Mouse (Mus musculus): ENCODE measurements around the gene Shisal2b.
"Not testable (repeated sequence)": the region's sequence is repeated elsewhere in the genome, so short reads cannot be mapped to it uniquely, and the experiment has no call there.

Gene Shisal2b

DNA sequence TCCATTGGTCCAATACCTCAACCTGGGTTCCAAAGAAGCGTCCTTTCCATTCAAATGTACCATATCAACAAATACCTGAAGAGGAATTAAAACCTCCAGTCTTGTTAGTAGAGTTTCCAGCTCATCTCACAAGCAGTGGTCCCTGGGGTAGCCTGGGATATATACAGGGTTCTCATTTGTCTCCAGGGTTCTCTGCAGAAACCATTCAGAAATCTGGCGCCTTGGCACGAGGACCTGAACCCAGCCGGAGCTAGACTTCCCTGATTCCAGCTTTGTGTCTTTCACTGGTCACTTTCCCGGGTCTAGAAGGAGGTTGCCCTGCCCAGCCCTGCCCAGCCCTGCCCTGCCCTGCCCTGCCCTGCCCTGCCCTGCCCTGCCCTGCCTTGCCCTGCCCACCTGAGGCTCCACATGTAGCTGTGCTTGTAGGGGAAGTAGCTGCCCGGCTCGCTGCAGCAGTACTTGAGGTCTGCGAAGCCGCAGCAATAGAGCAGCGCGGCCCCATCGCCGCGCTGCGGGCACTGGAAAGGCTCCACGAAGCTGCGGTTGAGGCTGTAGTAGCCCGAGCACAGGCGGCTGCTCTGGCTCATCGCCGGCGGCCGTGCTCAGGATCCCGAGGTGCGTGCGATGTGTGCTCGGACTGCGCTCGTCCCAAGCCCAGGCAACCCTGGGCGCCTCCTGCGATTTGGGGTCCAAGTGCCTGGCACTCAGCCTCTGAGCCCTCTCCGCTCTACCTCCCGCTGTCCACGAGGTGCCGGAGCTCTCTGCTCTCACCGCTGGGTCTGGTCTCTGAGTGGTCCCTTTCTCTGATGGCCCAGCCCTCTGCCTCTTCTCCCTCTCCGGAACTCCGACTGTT is at the start of gene Shisal2b:
Shisal2b (minus strand) TSS at position 767 of the 853 bp plus-strand sequence.
- DNase-seq (ENCODE audit: inconsistent age in 2 of 2, low spot score in 1 of 2), result peak; percentile 19 to 54

DNA sequence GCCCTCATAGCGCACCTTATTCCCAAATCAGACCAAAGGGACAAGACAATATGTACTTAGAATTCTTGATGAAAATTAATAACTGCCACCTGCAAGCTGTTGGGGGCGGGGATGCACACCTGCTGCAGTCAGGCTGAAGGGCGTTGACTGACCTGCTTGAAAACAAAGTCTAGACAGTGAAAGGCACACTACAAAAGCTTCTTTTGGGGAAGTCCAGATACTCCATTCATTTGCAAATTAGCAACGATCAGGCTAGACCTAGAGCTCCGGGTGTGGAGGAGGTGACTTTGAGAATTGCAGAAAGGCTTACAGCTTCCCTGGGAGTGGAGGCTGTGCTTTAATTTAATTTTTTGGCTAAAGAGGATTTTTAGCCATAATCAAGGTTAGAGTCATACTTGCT is 47.9 kb upstream of the Shisal2b start:
- DNase-seq (ENCODE audit: inconsistent age in 2 of 2, low spot score in 1 of 2), result not testable (repeated sequence)

DNA sequence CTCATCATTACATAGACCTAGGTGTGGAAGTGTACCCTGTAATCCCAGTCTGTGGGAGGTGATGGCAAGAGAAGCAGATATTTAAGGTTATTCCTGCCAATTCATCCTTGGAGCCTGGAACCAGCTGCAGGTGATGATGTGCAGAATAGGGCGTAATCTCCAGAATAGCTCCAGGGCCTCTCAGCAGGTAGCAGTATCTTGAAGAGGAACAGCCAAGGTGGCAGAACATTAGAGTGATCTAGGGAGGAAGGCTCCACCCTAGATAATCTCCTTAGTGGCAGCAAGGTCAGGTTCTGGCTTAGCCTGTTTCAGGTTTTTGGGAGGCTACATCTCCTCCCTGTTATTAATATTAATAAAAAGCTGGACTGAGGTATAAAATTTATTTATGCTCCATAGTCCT is 47.3 kb upstream of the Shisal2b start:
- not testable (repeated sequence) for DNase-seq (ENCODE audit: inconsistent age in 2 of 2, low spot score in 1 of 2)

DNA sequence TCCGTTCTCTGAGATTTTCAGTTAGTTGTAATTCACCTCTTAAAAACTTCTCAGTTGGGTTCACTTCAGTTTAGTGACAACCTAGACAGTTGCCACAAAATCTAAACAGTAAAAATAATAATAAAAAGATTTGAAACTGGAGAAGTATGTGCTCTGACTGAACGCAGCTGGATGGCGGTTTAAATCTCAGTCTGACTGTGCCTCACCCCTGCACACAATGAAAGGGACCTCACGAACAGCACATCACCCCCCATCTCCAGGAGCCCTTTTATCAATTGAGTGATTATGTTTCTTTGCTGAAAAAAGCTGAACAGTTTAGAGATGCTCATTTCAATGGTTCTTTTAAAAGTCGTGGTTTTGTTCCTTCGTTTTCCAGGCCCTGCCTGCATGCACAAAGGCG is 45.0 kb upstream of the Shisal2b start:
- no peak for DNase-seq (ENCODE audit: inconsistent age in 2 of 2, low spot score in 1 of 2)

DNA sequence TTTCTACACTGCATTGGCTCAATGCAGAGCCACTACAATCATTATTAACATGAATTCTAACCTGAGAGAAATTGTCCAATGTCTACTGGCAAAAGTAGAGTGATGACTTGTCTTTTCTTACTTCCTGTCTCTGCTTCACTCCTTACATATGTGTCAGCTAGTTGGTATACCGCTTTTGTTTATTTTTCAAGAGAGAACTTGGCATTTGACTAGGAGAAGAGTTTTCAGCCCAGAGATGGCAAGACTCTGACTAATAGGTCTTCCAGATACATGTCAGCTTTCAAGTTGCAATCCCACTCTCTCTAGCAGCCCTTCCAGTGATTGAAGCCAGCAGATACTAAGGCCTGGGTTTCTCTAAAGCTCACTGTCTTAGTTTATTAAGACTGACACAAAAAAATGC is 31.1 kb upstream of the Shisal2b start:
- no peak for DNase-seq (ENCODE audit: inconsistent age in 2 of 2, low spot score in 1 of 2)

DNA sequence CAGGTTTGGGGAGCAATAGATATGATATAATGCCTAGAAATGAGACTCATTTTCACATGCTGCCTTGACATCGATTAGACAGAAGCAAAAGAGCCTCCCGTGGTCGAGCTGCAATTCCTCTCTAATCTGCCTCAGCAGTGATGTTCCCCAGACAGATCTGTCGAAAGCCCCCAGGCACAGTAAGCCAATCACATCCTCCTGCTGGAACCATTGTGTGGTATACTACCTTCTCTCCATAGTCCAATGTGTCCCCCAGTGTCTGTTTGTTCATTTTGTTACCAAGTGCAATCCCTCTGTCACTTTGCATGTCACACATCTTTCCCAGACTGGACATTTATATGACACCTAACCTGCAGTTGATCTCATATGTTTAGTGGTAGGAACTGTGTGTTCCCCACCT is 28.6 kb upstream of the Shisal2b start:
- DNase-seq (ENCODE audit: inconsistent age in 2 of 2, low spot score in 1 of 2), result no peak

DNA sequence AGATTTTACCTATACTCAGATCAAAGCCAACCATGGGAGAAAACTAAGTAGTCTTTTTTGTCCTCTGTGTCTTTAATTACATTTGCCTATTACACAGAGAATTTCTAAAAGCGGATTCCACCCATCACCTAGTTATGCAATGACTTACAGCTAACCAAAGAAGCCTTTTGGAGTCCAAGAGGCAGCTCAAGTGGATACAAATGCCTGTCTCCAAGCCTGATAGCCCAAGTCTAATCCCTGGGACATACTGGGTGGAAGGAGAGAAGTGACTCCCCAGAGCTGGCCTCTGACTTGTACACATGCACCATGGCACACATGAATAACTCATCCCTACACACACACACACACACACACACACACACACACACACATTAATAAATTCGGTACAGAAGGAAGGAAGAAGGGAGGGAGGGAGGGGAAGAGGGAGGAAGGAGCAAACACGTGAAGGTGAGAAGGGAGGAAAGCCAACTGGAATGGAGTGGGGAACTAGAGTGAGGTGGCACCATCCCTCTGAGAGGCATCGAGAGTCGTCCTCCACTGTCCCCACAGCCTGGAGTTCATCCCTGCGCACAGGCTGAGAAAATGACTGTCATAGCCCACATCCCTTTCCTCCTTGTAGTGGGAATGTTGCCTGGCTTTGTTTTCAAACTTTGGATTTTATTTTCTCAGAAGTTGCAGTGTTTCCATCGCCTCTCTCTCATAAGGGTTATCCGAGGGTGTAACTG is 22.8 kb upstream of the Shisal2b start:
- peak in 1 of 2 experiments; percentile 25 for DNase-seq (ENCODE audit: inconsistent age in 2 of 2, low spot score in 1 of 2)

DNA sequence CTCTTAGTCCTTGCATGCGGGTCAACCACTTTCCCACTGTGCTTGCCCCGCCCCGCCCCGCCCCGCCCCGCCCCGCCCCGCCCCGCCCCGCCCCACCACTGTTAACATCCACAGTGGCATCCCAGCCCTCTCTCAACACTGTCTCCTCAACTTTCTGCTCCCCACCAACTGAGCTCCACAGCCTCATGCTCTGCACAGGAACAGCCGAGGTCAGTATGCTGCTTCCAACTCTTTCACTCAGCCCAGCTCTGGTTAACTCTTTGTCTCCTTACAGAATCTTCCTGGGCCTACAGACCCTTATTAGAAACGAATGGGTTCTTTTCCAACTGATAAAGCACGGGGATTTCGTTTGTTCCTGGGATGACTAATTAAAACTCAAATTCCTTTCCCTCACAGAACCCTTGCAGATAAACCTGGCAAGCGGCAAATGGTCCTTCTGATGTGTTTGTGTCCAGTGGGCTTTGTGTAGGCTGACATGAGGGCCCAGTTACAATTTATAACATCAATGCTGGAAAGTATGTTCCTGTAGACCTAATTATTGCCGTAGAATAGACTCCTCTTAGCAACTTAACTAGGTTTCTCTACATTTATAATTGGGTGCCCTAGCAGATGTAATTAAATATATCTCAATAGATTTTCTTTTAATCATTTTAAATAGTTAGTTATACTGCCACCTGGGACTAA is 20.0 kb upstream of the Shisal2b start:
- no peak for DNase-seq (ENCODE audit: inconsistent age in 2 of 2, low spot score in 1 of 2)

DNA sequence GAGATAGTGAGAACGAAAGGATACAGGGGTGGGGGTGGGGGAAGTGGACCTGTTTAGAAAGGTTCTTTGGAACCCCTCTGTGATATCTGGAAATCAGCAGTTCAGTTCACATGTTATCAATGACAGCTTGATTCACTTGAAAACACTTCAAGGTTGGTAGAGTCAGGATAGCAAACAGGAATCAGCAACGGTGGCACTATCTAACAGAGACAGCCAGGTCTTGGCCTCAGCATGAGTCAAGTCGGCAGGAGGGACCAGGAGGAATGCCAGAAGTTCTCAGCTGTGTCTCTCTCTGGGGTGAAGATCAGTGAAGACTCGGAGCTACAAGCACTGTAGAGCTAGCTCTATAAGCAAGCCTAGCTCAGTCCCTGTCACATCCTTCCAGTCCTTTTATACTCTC is 14.8 kb upstream of the Shisal2b start:
- DNase-seq (ENCODE audit: inconsistent age in 2 of 2, low spot score in 1 of 2), result no peak

DNA sequence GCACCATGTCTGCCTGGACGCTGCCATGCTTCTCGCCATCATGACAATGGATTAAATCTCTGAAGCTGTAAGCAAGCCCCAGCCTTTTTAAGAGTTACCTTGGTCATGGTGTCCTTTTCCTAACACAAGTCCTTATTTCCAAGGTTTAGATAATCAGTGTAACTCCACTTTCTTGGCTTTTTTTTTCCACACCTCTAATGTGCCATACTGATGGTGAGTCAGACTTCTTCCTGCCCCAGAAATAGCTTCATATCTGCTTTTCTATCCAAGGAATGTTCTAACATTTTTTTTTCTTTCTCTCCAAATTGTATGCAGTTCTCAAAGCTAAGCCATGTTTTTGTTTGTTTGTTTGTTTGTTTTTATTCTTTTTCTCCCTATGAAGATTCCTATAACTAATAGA is 6.2 kb upstream of the Shisal2b start:
- DNase-seq (ENCODE audit: inconsistent age in 2 of 2, low spot score in 1 of 2), result no peak

DNA sequence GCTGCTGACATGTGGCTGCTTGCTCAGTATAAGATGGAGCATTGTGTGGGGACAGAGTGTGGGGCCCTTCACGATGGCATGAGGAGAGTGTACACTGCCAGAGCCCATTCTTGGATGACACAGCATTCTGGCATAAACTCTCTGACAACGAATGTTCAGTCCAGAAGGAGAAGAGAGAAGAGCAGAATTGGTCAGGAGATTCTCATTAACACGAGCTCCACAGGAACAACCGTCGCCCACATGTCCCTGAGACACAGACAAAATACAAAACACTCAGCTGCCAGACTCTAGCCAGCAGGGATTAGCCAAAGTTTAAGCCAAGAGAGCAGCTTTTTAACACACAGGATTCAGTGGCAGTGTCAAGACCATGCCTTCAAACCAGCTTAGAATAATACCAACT is 3.0 kb upstream of the Shisal2b start:
- DNase-seq (ENCODE audit: inconsistent age in 2 of 2, low spot score in 1 of 2), result no peak

DNA sequence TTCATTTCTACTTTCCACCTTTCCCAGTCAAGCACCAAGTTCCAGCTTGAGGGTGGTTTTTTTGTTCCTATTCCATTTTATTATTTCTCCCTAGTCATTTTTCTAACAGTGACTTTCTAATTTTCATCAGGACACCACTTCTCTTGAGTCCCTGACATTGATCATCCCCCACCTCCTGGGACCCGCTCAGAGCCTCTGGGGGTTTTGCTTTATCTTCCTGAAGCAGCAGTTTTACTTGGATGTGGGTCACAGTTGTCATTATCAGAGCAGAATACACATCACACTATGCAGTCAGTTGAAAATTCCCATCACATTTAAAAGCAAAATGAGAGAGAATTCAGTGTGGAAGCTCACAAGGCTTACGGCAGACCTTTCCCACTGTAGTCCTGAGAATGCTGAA is 10.0 kb downstream of the Shisal2b start:
- no peak for DNase-seq (ENCODE audit: inconsistent age in 2 of 2, low spot score in 1 of 2)

DNA sequence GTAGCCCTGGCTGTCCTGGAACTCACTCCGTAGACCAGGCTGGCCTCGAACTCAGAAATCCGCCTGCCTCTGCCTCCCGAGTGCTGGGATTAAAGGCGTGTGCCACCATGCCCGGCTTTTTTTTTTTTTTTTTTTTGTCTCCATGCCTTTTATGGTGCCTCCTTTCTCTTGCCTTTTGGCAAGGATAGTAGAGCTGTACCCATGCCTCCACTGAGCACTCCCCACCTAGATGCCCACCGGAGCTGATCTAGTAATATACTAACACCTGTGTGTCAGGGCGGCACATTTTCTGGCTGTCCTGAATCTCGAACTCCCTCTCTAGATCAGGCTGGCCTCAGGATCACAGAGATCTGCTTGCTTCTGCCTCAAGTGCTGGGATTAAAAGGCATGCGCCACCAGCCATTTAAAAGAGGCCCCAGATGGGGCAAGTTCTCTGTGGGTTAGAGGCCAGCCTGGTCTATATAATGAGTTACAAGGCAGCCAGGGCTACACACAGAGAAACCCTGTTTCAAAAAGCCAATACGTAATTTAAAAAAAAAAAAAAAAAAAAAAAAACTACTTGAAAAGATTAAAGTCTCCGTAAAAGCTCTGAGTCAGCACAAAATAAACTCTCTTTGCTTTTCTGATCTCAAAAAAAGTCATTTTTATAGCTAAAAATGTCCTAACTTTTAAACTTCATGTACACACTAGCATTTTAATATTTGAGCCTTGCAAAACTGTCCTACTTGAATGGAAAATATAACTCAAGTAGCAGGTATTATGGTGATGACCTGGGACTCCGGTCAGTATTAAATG is 20.2 kb downstream of the Shisal2b start:
- no peak for DNase-seq (ENCODE audit: inconsistent age in 2 of 2, low spot score in 1 of 2)

DNA sequence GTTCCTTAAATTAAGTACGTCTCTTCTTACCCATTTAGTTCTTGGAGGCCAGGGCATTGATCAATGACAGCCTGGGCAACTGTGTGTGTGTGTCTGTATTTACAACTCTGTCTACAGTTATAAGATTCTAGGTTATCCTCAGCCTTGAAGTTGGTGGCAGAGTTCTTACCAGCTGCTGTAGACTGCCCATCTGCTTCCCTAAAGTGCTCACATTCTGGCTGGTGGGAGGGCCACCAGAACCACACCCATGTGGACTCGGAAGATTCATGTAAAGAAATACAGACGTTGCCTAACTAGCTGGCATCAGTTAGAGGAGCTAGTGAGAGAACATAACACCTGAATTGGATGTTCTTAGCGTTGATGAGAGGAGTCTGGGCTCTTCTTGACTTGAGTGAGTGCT is 21.8 kb downstream of the Shisal2b start:
- DNase-seq (ENCODE audit: inconsistent age in 2 of 2, low spot score in 1 of 2), result no peak

DNA sequence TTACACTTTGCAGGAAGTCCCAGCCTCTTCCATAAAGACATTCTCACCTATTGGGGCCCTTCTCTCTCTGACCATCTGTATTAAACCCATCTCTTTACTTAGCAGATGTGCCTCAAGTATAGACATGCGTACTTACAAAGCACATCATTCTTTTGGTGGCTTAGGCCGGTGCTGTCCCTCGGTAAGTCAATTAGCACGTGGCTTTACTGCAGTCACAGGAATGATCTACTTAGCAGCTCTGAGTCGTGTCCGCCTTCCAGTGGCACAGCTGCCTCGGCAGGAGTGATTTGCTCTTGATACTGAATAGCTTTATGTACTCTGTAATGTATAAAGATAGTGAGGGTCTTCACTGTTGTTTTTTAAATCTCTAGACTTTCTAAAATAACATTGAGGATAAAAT is 26.1 kb downstream of the Shisal2b start:
- DNase-seq (ENCODE audit: inconsistent age in 2 of 2, low spot score in 1 of 2), result no peak

DNA sequence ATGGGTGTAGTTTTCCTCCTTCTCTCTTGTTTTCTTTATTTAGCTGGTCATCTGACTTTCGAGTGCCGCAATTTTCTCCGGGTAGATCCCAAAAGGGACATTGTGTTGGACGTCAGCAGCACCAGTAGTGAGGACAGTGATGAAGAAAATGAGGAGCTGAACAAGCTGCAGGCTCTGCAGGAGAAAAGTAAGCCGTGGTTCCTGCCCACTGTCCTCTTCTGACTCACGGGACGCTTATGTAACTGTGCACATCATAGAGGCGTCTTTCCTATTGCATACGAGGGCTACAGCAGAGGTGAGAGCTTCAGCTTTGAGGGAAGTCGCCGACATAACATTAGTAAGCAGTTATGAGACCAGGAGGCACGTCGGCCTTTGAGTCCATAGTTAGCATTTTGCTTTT is 30.9 kb downstream of the Shisal2b start:
- no peak for DNase-seq (ENCODE audit: inconsistent age in 2 of 2, low spot score in 1 of 2)

DNA sequence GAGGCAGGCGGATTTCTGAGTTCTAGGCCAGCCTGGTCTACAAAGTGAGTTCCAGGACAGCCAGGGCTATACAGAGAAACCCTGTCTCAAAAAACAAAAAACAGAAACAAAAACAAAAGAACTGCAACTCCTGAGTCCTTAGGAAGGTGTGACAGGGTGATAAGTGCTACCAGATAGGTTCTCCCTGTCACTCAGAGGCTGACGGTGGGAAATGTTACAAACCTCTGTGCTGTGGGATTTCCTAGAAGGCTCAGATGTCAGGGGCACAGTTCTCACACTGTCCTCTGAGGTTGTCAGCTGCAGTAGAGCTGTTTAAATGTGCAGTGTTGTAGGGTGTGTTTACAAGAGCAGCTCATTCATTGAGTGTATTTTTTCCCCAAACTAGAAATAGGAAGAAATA is 38.2 kb downstream of the Shisal2b start:
- no peak for DNase-seq (ENCODE audit: inconsistent age in 2 of 2, low spot score in 1 of 2)

DNA sequence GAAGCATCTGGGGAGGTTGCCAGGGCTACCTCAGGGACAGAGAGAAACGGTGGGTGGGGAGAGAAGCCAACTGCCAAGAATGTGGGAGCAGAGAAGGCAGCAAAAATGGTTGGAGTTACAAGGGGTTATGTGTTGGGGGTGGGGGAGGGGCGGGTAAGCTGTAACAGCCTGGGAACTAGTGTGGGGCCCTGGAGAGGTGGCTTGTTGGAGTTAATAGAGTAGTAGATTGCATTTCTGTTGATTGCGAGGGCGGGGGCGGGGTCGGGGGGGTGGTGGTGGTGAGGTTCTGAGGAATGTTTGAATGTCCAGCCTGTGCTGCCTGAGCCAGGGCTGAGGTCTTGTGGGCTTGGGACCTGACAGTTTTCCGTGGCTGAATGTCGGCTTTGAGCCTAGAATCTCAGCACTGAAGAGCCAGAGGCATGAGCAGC is 41.3 kb downstream of the Shisal2b start:
- DNase-seq (ENCODE audit: inconsistent age in 2 of 2, low spot score in 1 of 2), result no peak

DNA sequence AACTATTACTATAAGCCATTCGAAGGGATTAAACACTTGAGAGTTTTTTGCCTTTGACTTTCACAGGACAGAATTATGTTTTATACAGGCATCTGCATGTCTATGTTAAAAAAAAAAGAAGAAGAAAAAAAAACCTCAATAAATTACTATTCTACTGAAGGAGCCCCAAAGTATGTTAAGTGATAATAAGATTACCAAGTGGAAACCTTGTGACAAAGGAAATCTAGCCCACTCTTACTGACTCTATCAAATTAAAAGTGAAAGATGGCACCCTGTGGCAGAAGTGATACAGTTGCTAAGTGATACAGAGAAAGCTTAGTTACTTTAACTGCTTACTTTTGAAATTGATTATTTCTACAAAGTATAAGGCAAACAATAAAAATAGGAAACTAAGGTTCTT is 41.8 kb downstream of the Shisal2b start:
- no peak for DNase-seq (ENCODE audit: inconsistent age in 2 of 2, low spot score in 1 of 2)

DNA sequence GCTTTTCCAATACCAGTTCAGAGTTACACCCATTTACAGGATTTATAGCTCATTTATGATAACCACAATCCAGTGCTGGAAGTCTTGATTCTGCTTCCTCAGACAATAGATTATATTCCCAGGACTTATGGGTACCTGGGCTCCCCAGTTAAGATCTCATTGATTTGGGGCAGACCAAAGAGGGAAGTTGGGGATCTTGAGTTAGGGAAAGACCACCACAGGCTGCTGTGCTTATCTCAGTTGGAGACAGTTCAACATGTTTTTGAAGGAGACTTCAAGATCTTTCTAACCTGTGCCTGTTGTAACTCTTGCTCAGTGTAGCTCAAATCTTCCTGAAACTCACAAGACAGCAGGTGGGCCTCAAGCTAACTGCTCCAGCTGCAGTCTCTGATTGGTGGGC is 42.5 kb downstream of the Shisal2b start:
- no peak for DNase-seq (ENCODE audit: inconsistent age in 2 of 2, low spot score in 1 of 2)

DNA sequence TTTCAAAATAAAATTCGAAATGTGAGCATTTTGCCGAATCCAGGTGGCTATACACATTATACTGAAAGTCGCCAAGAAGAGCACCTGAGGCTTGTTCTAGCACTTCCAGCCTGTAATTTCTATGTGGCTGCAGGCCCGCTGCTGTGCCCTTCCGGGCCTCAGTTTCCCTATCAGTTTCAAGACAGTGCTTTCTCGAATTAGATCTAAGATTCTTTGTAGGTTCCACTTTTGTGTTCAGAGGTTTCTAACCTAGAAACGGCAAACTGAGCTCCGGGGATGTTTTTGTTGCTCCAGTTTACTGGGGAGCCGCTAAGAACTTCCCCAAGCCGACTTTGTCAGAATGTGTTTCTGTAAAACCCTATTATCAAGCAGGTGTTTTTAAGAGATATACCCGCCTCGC is 46.0 kb downstream of the Shisal2b start:
- DNase-seq (ENCODE audit: inconsistent age in 2 of 2, low spot score in 1 of 2), result no peak

Measured in adrenal gland, adult (tissue).